Mouse (Mus musculus): ENCODE measurements around the gene Dcpp1. TPM values are rescaled to one million over a fixed set of nuclear protein-coding genes. Genes with fewer than 3 reads are reported as not detected.

The Dcpp1 gene
- total and polyA plus RNA-seq, 2 experiments from 2014 or later, result not detected

GRCm38 (mm10) chr17:23931157-23931556, 50.5 kb downstream of the Dcpp1 start:
- TF ChIP-seq CTCF (IDR thresholded peaks at IDR 0.05; ENCODE audit: low read depth), result no peak

More at GRCm38 (mm10) chr17:23931157-23931556, 50.5 kb downstream of the Dcpp1 start:
- H3K4me1 ChIP-seq (ENCODE audit: insufficient read depth), result no peaks in the 10 kb centered on the region
- no peaks in the 10 kb centered on the region for H3K36me3 ChIP-seq (ENCODE audit: insufficient read depth)
- no peak overlapping the region for H3K27ac ChIP-seq (ENCODE audit: low read depth, low read length)
- H3K9ac ChIP-seq, result no peak overlapping the region
- no peaks in the 10 kb centered on the region for H3K9me3 ChIP-seq (ENCODE audit: low read length)
- no peak overlapping the region for H3K4me2 ChIP-seq (ENCODE audit: low read depth)
- ATAC-seq (no peak), DNase-seq (no peak)
- WGBS, result 88% methylated on average over 5 of the region's 5 CpGs
- no peaks in the 10 kb centered on the region for H3K27me3 ChIP-seq (ENCODE audit: insufficient read depth, low read length)
- no peak overlapping the region for H3K4me3 ChIP-seq (ENCODE audit: low read depth, low read length)

Other genes with a start within 250 kb of the Dcpp1 start
- 0.31 and 0.48 TPM in 2 replicates for gene Mmp25, start 235.6 kb upstream of the Dcpp1 start, total RNA-seq (2014; rRNA removed)
- 0.91 and 1.1 TPM in 2 replicates for gene Mmp25, start 235.6 kb upstream of the Dcpp1 start, polyA plus RNA-seq (2015; fragmentation: Nextera tagmentation; extraction: Ambion mirVana)
- 0.14 TPM in 1 of 2 replicates, not detected in the other for gene Bicdl2, start 220.4 kb upstream of the Dcpp1 start, total RNA-seq (2014; rRNA removed)
- gene Bicdl2, start 220.4 kb upstream of the Dcpp1 start, polyA plus RNA-seq (2015; fragmentation: Nextera tagmentation; extraction: Ambion mirVana), result 0.12 TPM in 1 of 2 replicates, not detected in the other
- gene Hcfc1r1, start 207.3 kb upstream of the Dcpp1 start, total RNA-seq (2014; rRNA removed), result 82.3 and 84.6 TPM in 2 replicates
- gene Hcfc1r1, start 207.3 kb upstream of the Dcpp1 start, polyA plus RNA-seq (2015; fragmentation: Nextera tagmentation; extraction: Ambion mirVana), result 198 and 215 TPM in 2 replicates
- 14.7 and 18.2 TPM in 2 replicates for gene Thoc6, start 207.0 kb upstream of the Dcpp1 start, total RNA-seq (2014; rRNA removed)
- gene Thoc6, start 207.0 kb upstream of the Dcpp1 start, polyA plus RNA-seq (2015; fragmentation: Nextera tagmentation; extraction: Ambion mirVana), result 18.0 and 21.1 TPM in 2 replicates
- 1.4 and 3.9 TPM in 2 replicates for gene Tnfrsf12a, start 203.4 kb upstream of the Dcpp1 start, total RNA-seq (2014; rRNA removed)
- 2.0 and 3.6 TPM in 2 replicates for gene Tnfrsf12a, start 203.4 kb upstream of the Dcpp1 start, polyA plus RNA-seq (2015; fragmentation: Nextera tagmentation; extraction: Ambion mirVana)
- 0.31 and 1.8 TPM in 2 replicates for gene Cldn6, start 201.6 kb upstream of the Dcpp1 start, total RNA-seq (2014; rRNA removed)
- gene Cldn6, start 201.6 kb upstream of the Dcpp1 start, polyA plus RNA-seq (2015; fragmentation: Nextera tagmentation; extraction: Ambion mirVana), result 0.39 and 0.76 TPM in 2 replicates
- gene Cldn9, start 196.8 kb upstream of the Dcpp1 start, total RNA-seq (2014; rRNA removed), result 0.54 TPM in 1 of 2 replicates, not detected in the other
- gene Cldn9, start 196.8 kb upstream of the Dcpp1 start, polyA plus RNA-seq (2015; fragmentation: Nextera tagmentation; extraction: Ambion mirVana), result 0.25 and 0.62 TPM in 2 replicates
- gene 1520401A03Rik, start 158.1 kb upstream of the Dcpp1 start, total RNA-seq (2014; rRNA removed), result not detected in 2 replicates
- gene 1520401A03Rik, start 158.1 kb upstream of the Dcpp1 start, polyA plus RNA-seq (2015; fragmentation: Nextera tagmentation; extraction: Ambion mirVana), result not detected in 2 replicates
- gene Pkmyt1, start 154.5 kb upstream of the Dcpp1 start, total RNA-seq (2014; rRNA removed), result 9.1 and 16.3 TPM in 2 replicates
- 14.1 and 14.5 TPM in 2 replicates for gene Pkmyt1, start 154.5 kb upstream of the Dcpp1 start, polyA plus RNA-seq (2015; fragmentation: Nextera tagmentation; extraction: Ambion mirVana)
- gene Paqr4, start 140.0 kb upstream of the Dcpp1 start, total RNA-seq (2014; rRNA removed), result 51.9 and 54.9 TPM in 2 replicates
- gene Paqr4, start 140.0 kb upstream of the Dcpp1 start, polyA plus RNA-seq (2015; fragmentation: Nextera tagmentation; extraction: Ambion mirVana), result 48.8 and 56.9 TPM in 2 replicates
- 0.38 and 0.90 TPM in 2 replicates for gene Kremen2, start 135.0 kb upstream of the Dcpp1 start, total RNA-seq (2014; rRNA removed)
- gene Kremen2, start 135.0 kb upstream of the Dcpp1 start, polyA plus RNA-seq (2015; fragmentation: Nextera tagmentation; extraction: Ambion mirVana), result 0.23 and 0.82 TPM in 2 replicates
- 167 and 189 TPM in 2 replicates for gene Flywch1, start 109.3 kb upstream of the Dcpp1 start, total RNA-seq (2014; rRNA removed)
- gene Flywch1, start 109.3 kb upstream of the Dcpp1 start, polyA plus RNA-seq (2015; fragmentation: Nextera tagmentation; extraction: Ambion mirVana), result 117 and 135 TPM in 2 replicates
- gene Flywch2, start 94.8 kb upstream of the Dcpp1 start, total RNA-seq (2014; rRNA removed), result 55.0 and 69.2 TPM in 2 replicates
- 77.4 and 79.2 TPM in 2 replicates for gene Flywch2, start 94.8 kb upstream of the Dcpp1 start, polyA plus RNA-seq (2015; fragmentation: Nextera tagmentation; extraction: Ambion mirVana)
- 106 and 147 TPM in 2 replicates for gene Srrm2, start 90.3 kb upstream of the Dcpp1 start, total RNA-seq (2014; rRNA removed)
- 218 and 384 TPM in 2 replicates for gene Srrm2, start 90.3 kb upstream of the Dcpp1 start, polyA plus RNA-seq (2015; fragmentation: Nextera tagmentation; extraction: Ambion mirVana)
- gene Elob, start 51.7 kb upstream of the Dcpp1 start, total RNA-seq (2014; rRNA removed), result 1,186 and 1,488 TPM in 2 replicates
- 1,394 and 1,814 TPM in 2 replicates for gene Elob, start 51.7 kb upstream of the Dcpp1 start, polyA plus RNA-seq (2015; fragmentation: Nextera tagmentation; extraction: Ambion mirVana)
- not detected in 2 replicates for gene Prss33, start 44.8 kb upstream of the Dcpp1 start, total RNA-seq (2014; rRNA removed)
- not detected in 2 replicates for gene Prss33, start 44.8 kb upstream of the Dcpp1 start, polyA plus RNA-seq (2015; fragmentation: Nextera tagmentation; extraction: Ambion mirVana)
- gene Prss32, start 37.0 kb upstream of the Dcpp1 start, total RNA-seq (2014; rRNA removed), result 0.57 TPM in 1 of 2 replicates, not detected in the other
- gene Prss32, start 37.0 kb upstream of the Dcpp1 start, polyA plus RNA-seq (2015; fragmentation: Nextera tagmentation; extraction: Ambion mirVana), result 0.20 and 0.30 TPM in 2 replicates
- 0.31 and 1.0 TPM in 2 replicates for gene Prss41, start 36.7 kb upstream of the Dcpp1 start, total RNA-seq (2014; rRNA removed)
- gene Prss41, start 36.7 kb upstream of the Dcpp1 start, polyA plus RNA-seq (2015; fragmentation: Nextera tagmentation; extraction: Ambion mirVana), result 1.0 and 1.3 TPM in 2 replicates
- not detected in 2 replicates for gene Prss21, start 12.8 kb upstream of the Dcpp1 start, total RNA-seq (2014; rRNA removed)
- not detected in 2 replicates for gene Prss21, start 12.8 kb upstream of the Dcpp1 start, polyA plus RNA-seq (2015; fragmentation: Nextera tagmentation; extraction: Ambion mirVana)
- not detected in 2 replicates for gene Dcpp2, start within 50 bp of the Dcpp1 start, total RNA-seq (2014; rRNA removed)
- not detected in 2 replicates for gene Dcpp2, start within 50 bp of the Dcpp1 start, polyA plus RNA-seq (2015; fragmentation: Nextera tagmentation; extraction: Ambion mirVana)
- not detected in 2 replicates for gene Dcpp3, start 36.6 kb downstream of the Dcpp1 start, total RNA-seq (2014; rRNA removed)
- not detected in 2 replicates for gene Dcpp3, start 36.6 kb downstream of the Dcpp1 start, polyA plus RNA-seq (2015; fragmentation: Nextera tagmentation; extraction: Ambion mirVana)
- gene Sbp, start 60.8 kb downstream of the Dcpp1 start, total RNA-seq (2014; rRNA removed), result not detected in 2 replicates
- not detected in 2 replicates for gene Sbp, start 60.8 kb downstream of the Dcpp1 start, polyA plus RNA-seq (2015; fragmentation: Nextera tagmentation; extraction: Ambion mirVana)
- gene Sbpl, start 74.4 kb downstream of the Dcpp1 start, total RNA-seq (2014; rRNA removed), result not detected in 2 replicates
- gene Sbpl, start 74.4 kb downstream of the Dcpp1 start, polyA plus RNA-seq (2015; fragmentation: Nextera tagmentation; extraction: Ambion mirVana), result not detected in 2 replicates
- 0.19 TPM in 1 of 2 replicates, not detected in the other for gene Prss30, start 99.7 kb downstream of the Dcpp1 start, total RNA-seq (2014; rRNA removed)
- 0.13 and 0.53 TPM in 2 replicates for gene Prss30, start 99.7 kb downstream of the Dcpp1 start, polyA plus RNA-seq (2015; fragmentation: Nextera tagmentation; extraction: Ambion mirVana)
- not detected in 2 replicates for gene Prss22, start 117.2 kb downstream of the Dcpp1 start, total RNA-seq (2014; rRNA removed)
- gene Prss22, start 117.2 kb downstream of the Dcpp1 start, polyA plus RNA-seq (2015; fragmentation: Nextera tagmentation; extraction: Ambion mirVana), result 0.10 TPM in 1 of 2 replicates, not detected in the other
- gene Prss27, start 157.3 kb downstream of the Dcpp1 start, total RNA-seq (2014; rRNA removed), result not detected in 2 replicates
- not detected in 2 replicates for gene Prss27, start 157.3 kb downstream of the Dcpp1 start, polyA plus RNA-seq (2015; fragmentation: Nextera tagmentation; extraction: Ambion mirVana)
- gene Kctd5, start 192.6 kb downstream of the Dcpp1 start, total RNA-seq (2014; rRNA removed), result 83.4 and 97.6 TPM in 2 replicates
- gene Kctd5, start 192.6 kb downstream of the Dcpp1 start, polyA plus RNA-seq (2015; fragmentation: Nextera tagmentation; extraction: Ambion mirVana), result 82.2 and 87.2 TPM in 2 replicates